In the genomic region with DNA sequence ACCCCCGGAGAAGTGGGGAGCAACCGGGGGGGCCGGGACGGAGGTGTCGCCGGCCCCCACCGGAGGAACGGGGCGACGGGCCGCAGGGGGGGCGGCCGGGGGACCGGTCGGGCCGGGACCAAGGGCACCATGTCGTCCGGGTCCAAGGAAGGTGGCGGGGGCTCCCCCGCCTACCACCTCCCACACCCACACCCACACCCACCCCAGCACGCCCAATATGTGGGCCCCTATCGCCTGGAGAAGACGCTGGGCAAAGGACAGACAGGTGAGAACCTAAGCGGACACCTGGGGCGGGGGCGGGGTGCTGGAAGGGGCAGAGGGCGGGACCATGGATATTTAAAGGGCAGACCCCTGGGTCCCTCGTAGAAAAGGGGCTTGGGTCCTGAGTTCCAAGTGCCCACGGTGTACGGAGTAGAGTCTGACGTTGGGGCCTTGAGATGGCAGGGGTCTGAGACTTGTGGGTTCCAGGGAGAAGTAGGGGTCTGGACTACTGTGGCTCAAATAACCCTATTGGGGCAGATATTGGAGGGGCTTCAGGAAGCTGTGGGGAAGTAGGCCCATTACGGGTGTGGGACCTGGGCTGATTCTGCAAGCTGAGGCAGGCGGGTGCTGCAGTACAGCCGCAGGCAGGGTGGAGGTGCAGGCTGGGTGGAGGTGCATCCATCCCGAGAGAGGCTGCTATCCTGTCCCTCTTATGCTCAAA, we compare ENCODE assay signal across 8 mouse cellular contexts. TPM values are rescaled to one million over a fixed set of nuclear protein-coding genes. Genes with fewer than 3 reads are reported as not detected.
DNase-seq lines count a peak whose midpoint lies in the region; ATAC-seq and TF ChIP-seq lines count a peak whose summit lies in the region.

No protein-coding gene starts in this region.

- H3K4me3 ChIP-seq in testis, adult 2 months (ENCODE audit: control insufficient read depth, low read depth, low read length) = peak overlapping the region; percentile 85
- H3K4me3 ChIP-seq in hindbrain, postnatal 0 days (ENCODE audit: low read length) = peak overlapping the region; percentile 87
- peak overlapping the region; percentile 13 for H3K4me3 ChIP-seq in myocyte

- WGBS in hindbrain, postnatal 0 days = 3% methylated on average over 31 of the region's 35 CpGs

- no peak for TF ChIP-seq POLR2A in testis, adult 2 months (IDR thresholded peaks at IDR 0.05; ENCODE audit: control insufficient read depth, low read depth, low read length)
- TF ChIP-seq POLR2A in myocyte (IDR thresholded peaks at IDR 0.05; ENCODE audit: insufficient read length, low read depth) = no peak

- no peak overlapping the region for H3K27ac ChIP-seq in testis, adult 2 months (ENCODE audit: control insufficient read depth, insufficient read depth, low read depth, low read length)
- H3K27ac ChIP-seq in hindbrain, postnatal 0 days = peak overlapping the region; percentile 97

- no peak overlapping the region for H3ac ChIP-seq in myocyte (ENCODE audit: control insufficient read depth, insufficient read length)

- H3K79me2 ChIP-seq in myocyte (ENCODE audit: control insufficient read depth, insufficient read depth) = no peaks in the 10 kb centered on the region

- H3K36me3 ChIP-seq in testis, adult 2 months (ENCODE audit: control insufficient read depth, insufficient read depth, low read length) = no peaks in the 10 kb centered on the region
- peaks cover 21% of the 10 kb centered on the region for H3K36me3 ChIP-seq in hindbrain, postnatal 0 days (ENCODE audit: insufficient read depth, low read length)
- H3K36me3 ChIP-seq in myocyte (ENCODE audit: control insufficient read depth, insufficient read depth) = no peaks in the 10 kb centered on the region

- DNase-seq in embryo, embryonic 10.5 days (ENCODE audit: low spot score) = peak; percentile 39
- DNase-seq in embryo, embryonic 10 days (ENCODE audit: low spot score) = no peak
- DNase-seq in testis, postnatal 14 days (ENCODE audit: low spot score) = no peak
- peak; percentile 40 for DNase-seq in hindbrain, postnatal 0 days (ENCODE audit: low spot score)
- no peak for DNase-seq in adrenal gland, postnatal 10 days
- DNase-seq in adrenal gland, adult (ENCODE audit: inconsistent age in 2 of 2, low spot score in 1 of 2) = no peak

- H3K27me3 ChIP-seq in testis, adult 2 months (ENCODE audit: control insufficient read depth, insufficient read depth, low read length) = no peaks in the 10 kb centered on the region
- H3K27me3 ChIP-seq in hindbrain, postnatal 0 days (ENCODE audit: insufficient read depth, low read length) = no peaks in the 10 kb centered on the region
- no peaks in the 10 kb centered on the region for H3K27me3 ChIP-seq in myocyte (ENCODE audit: control insufficient read depth, insufficient read depth, insufficient read length)

- H3K4me2 ChIP-seq in hindbrain, postnatal 0 days (ENCODE audit: low read depth, low read length) = peak overlapping the region; percentile 72
- peak overlapping the region; percentile 58 for H3K4me2 ChIP-seq in myocyte (ENCODE audit: low read depth)

- TF ChIP-seq CTCF in testis, adult 2 months (IDR thresholded peaks at IDR 0.05; ENCODE audit: control insufficient read depth, insufficient read depth, insufficient replicate concordance, low read depth, low read length) = no peak
- TF ChIP-seq CTCF in hindbrain, postnatal 0 days (IDR thresholded peaks at IDR 0.05; ENCODE audit: low read depth) = no peak

- H3K9me3 ChIP-seq in hindbrain, postnatal 0 days (ENCODE audit: low read length) = no peaks in the 10 kb centered on the region

- H3K9ac ChIP-seq in hindbrain, postnatal 0 days (replicated peaks; ENCODE audit: low read length) = peak overlapping the region; percentile 100

- H3K4me1 ChIP-seq in testis, adult 2 months (ENCODE audit: control insufficient read depth, insufficient read depth, low read length) = peaks cover 6% of the 10 kb centered on the region
- no peaks in the 10 kb centered on the region; the same call in 1 of the 2 replicates for H3K4me1 ChIP-seq in hindbrain, postnatal 0 days (ENCODE audit: insufficient read depth, low read length)

- peak; percentile 53 for ATAC-seq in hindbrain, postnatal 0 days

TF ChIP-seq in myocyte, 11 proteins besides CTCF, POLR2A, EP300 and RAD21:
- no peak for TF ChIP-seq TCF12 (IDR thresholded peaks at IDR 0.05; ENCODE audit: insufficient read depth, poor library complexity, severe bottlenecking)

RNA-seq across cellular contexts. Expression of gene Brsk1, which starts 0.7 kb away (rescaled TPM):
- 53.3 and 60.3 TPM in 2 replicates for polyA plus RNA-seq in testis, adult 2 months (2012; rRNA removed)
- total RNA-seq in hindbrain, postnatal 0 days (2014; rRNA removed) = 195 and 217 TPM in 2 replicates
- polyA plus RNA-seq in hindbrain, postnatal 0 days (2015; fragmentation: Nextera tagmentation; extraction: Ambion mirVana) = 6.7 and 7.1 TPM in 2 replicates
- 7.0 TPM for polyA plus RNA-seq in myocyte (2012; fragmentation: generic; extraction: Trizol)
- total RNA-seq in adrenal gland, postnatal 10 days (2021) = 10 to 100 TPM in 1 of 2 experiments, 1 to 10 TPM in 1; 7.5 to 11.8 TPM

RNA-seq across cellular contexts. Expression of gene Hspbp1, which starts 6.2 kb away (rescaled TPM):
- polyA plus RNA-seq in testis, adult 2 months (2012; rRNA removed) = 64.3 and 65.6 TPM in 2 replicates
- 259 and 288 TPM in 2 replicates for total RNA-seq in hindbrain, postnatal 0 days (2014; rRNA removed)
- 172 and 174 TPM in 2 replicates for polyA plus RNA-seq in hindbrain, postnatal 0 days (2015; fragmentation: Nextera tagmentation; extraction: Ambion mirVana)
- 67.5 TPM for polyA plus RNA-seq in myocyte (2012; fragmentation: generic; extraction: Trizol)
- total RNA-seq in adrenal gland, postnatal 10 days (2021) = 10 to 100 TPM; 36.1 to 36.7 TPM

RNA-seq across cellular contexts. Expression of gene Ppp6r1, which starts 32.3 kb away (rescaled TPM):
- 137 and 154 TPM in 2 replicates for polyA plus RNA-seq in testis, adult 2 months (2012; rRNA removed)
- 136 and 142 TPM in 2 replicates for total RNA-seq in hindbrain, postnatal 0 days (2014; rRNA removed)
- polyA plus RNA-seq in hindbrain, postnatal 0 days (2015; fragmentation: Nextera tagmentation; extraction: Ambion mirVana) = 9.4 and 10.3 TPM in 2 replicates
- polyA plus RNA-seq in myocyte (2012; fragmentation: generic; extraction: Trizol) = 46.1 TPM
- 10 to 100 TPM; 74.0 to 83.3 TPM for total RNA-seq in adrenal gland, postnatal 10 days (2021)

RNA-seq across cellular contexts. Expression of gene Tmem150b, which starts 33.9 kb away (rescaled TPM):
- 0.12 and 0.14 TPM in 2 replicates for polyA plus RNA-seq in testis, adult 2 months (2012; rRNA removed)
- not detected in 2 replicates for total RNA-seq in hindbrain, postnatal 0 days (2014; rRNA removed)
- 0.13 TPM in 2 replicates for polyA plus RNA-seq in hindbrain, postnatal 0 days (2015; fragmentation: Nextera tagmentation; extraction: Ambion mirVana)
- polyA plus RNA-seq in myocyte (2012; fragmentation: generic; extraction: Trizol) = 0.04 TPM
- total RNA-seq in adrenal gland, postnatal 10 days (2021) = under 1 TPM; 0.21 to 0.27 TPM

RNA-seq across cellular contexts. Expression of gene Kmt5c, which starts 48.8 kb away (rescaled TPM):
- polyA plus RNA-seq in testis, adult 2 months (2012; rRNA removed) = 35.7 and 37.0 TPM in 2 replicates
- 29.3 and 39.5 TPM in 2 replicates for total RNA-seq in hindbrain, postnatal 0 days (2014; rRNA removed)
- 30.7 and 36.5 TPM in 2 replicates for polyA plus RNA-seq in hindbrain, postnatal 0 days (2015; fragmentation: Nextera tagmentation; extraction: Ambion mirVana)
- polyA plus RNA-seq in myocyte (2012; fragmentation: generic; extraction: Trizol) = 19.2 TPM
- total RNA-seq in adrenal gland, postnatal 10 days (2021) = 10 to 100 TPM; 54.5 to 98.2 TPM

Comparison
In these comparisons a context has a peak if more than half of its experiments do, and no peak if none do; other contexts are left out.
1. DNase-seq: peak in embryo, embryonic 10.5 days (single experiment) and hindbrain, postnatal 0 days (single experiment); none in embryo, embryonic 10 days (single experiment), testis, postnatal 14 days (single experiment), adrenal gland, postnatal 10 days (single experiment) and adrenal gland, adult (0 of 2).
2. H3K4me3 ChIP-seq: peak in every context shown above with its lines; median percentile 87 in hindbrain, postnatal 0 days; 85 in testis, adult 2 months; 13 in myocyte.